Mouse (Mus musculus) cerebellum, adult (tissue): Measurements from ENCODE around the gene Ngb.

Experiments used
- ATAC-seq: cut with Nextera tagmentation; 2 replicates; pipeline ENCODE4 v1.9.2; 2017; ENCODE audit warnings: mild to moderate bottlenecking, moderate library complexity, mixed read lengths; ENCODE audit not compliant: insufficient number of reproducible peaks, low FRiP score, low TSS enrichment

The Ngb gene

DNA sequence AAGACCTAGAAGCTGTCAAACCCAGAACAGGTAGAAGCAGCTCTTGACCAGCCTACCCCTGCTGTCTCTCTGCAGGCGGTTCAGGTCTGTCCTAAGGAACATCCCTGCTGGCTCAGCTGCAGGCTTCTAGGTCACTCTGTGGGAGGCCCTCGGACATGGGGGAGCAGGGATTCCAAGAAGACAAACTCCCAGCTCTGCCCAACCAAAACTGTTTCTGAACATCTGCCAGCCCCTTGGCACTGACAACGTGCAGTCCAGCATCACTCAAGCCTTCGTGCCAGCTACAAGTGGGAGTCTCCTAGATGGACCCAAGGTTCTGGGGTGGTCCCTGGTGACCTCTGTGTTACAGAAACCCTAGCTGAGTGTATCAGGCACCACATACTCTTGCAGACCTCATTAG is 9.1 kb downstream of the Ngb start:
- ATAC-seq = no peak

DNA sequence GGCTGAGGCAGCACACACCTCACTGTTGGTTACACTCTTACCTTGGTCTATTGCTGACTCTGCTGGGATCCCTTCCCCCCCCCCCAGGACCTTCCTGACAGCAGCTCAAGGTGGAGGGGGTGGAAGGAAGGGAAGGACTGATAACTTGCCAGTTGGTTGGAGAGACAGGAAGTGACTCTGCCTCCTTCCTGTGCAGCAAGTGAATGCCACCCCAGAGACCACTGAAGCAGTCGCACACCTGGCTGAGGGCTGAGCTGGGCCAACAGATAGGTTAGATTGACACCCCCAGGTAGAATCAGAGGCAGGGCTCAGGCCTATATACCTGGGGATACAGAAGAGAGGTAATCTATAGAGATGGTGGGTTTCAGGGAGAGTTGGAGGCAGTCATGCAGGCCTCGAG is 10.4 kb downstream of the Ngb start:
- no peak for ATAC-seq

DNA sequence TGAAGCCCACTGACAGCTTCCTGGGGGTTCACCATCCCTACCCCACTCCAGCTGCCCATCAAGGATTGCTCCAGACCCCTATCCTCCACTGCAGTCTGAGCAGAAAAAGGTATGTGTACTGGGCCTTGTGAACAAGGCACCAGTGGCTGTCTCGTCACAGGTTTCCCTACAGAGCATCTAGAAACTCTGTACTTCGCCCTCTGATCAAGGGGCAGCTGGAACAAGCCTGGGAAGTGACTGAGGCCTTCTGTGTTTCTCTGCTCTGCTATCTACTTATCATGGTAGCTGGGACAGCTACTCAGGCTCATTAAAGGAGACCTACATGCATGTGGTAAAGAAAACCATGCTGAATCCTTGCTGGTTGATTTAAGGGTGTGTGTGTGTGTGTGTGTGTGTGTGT is 12.6 kb downstream of the Ngb start:
- ATAC-seq = no peak

DNA sequence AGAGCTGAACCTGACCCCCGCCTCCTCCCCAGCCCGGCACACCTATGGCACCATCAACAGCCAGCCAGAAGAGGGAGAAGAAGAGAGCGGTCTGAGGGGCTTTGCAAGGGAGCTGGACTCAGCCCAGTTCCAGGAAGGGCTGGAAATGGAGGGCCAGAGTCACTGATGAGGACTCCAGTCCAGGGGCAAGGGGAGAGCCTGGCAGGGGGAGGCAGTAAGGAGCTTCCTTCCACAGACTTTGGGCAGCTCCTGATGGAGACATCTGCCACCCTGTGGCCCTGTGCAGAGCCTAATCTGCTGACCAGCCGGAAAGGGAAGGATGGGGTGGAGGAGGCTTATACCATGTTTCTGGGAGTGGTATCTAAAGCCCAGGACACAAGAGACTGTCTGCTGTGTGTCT is 13.1 kb downstream of the Ngb start:
- ATAC-seq = no peak

DNA sequence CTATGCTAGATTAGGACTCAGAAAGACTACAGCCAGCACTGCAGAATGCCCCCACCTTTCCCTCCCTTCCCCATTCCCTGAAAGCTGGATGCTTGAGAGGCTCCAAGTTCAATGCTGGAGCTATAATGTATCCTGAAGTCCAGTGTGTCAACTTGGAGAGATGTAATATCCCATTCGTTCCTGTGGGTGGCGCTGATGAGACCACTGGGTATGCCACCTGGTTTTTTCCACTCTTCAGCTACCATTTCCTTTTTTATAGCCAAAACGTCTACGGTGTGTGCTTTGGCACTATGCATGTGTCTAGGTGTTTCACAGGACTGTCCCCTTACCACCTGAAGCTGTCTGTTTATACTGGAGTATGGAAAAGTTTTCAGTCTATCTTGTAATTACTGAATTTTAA is 14.0 kb downstream of the Ngb start:
- no peak for ATAC-seq

DNA sequence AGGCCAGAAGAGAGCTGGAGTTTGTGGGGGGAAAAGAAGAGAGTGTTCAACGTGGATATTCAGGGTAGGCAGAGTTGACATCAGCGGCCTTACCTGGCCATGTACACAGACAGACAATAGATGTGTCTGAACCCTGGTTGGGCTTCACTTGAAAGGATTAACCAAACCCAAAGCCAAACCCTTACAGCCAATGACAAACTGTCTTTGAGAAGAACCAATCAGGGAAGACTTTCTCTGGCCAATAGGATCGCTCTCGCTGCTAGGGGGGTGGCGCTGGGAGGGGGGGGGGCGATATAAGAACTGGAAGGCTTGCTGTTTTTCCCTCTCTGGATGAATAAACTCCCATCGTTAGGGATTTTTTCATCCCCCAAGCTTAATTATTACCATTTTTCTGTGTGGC is 15.1 kb downstream of the Ngb start:
- no peak for ATAC-seq

DNA sequence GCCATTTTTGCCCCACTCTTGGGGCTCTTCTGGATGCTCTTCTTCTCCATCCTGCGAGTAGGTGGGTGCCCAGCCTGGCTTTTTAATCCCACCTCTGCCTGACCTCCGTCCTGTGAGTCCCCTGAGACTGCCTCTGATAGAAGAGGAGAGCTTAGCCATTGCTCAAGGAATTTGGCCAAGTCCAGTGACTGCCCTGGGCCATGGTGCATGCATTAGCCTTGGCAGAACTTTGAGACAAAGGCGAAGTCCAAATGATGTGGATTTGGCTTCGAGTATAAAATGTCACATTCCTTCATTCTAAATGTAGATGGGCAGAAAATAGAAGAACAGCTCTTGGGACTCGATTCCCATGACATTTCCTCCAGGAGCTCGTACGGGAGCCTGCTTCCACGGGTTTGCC is 19.5 kb downstream of the Ngb start:
- ATAC-seq = no peak

DNA sequence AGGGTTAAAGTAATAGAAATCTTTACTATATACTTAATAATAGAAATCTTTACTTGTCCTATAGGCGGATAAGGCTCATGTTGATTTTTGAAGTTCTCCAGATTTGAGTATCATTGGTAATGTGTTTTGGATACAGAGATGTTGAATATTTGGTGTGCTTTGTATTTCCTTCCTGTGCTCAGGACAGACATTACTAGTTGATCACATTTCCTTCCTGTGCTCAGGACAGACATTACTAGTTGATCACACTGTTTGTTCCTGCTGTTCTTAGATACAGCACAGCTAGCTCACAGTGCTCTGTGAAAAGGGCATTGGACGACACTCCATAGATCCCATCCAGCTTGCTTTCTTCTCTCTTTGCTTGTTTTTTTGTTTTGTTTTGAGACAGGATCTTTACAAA is 25.7 kb downstream of the Ngb start:
- ATAC-seq = no peak

DNA sequence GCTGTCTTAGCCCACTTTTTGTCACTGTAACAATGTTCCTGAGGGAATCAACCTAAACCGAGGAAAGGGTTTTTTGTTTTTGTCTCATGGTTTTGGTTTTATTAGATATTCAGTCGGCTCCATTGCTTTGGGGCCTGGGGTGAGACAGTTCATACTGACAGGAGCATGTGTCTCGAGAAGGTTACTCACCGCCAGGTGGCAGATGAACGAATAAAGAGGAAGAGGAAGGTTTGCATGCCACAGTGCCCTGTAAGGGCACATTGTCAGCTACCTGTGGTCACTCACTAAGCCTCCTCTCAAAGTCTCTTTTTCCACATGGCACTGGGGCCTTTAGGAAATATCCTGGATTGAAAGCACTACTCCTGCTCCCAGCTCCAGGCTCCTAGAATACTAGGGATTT is 31.8 kb downstream of the Ngb start:
- ATAC-seq = no peak

DNA sequence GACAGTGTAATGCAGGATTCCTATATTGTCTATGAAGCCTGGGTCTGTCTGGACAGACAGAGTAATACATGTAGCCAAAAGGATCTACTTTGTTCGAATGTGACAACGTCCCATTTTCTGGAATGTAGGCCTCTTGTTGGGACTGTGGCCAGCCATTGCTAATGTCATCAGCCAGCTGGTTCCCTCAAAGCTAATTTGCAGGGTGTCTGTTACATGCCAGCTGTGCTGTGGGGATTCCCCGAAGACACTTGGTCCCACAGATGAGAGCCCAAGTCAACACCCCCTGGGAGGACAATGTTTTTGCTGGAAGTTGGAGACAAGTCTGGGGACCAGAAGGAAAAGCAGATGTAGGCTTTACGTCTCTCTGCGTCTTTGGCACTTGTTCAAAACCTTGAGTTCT is 35.9 kb downstream of the Ngb start:
- no peak for ATAC-seq

DNA sequence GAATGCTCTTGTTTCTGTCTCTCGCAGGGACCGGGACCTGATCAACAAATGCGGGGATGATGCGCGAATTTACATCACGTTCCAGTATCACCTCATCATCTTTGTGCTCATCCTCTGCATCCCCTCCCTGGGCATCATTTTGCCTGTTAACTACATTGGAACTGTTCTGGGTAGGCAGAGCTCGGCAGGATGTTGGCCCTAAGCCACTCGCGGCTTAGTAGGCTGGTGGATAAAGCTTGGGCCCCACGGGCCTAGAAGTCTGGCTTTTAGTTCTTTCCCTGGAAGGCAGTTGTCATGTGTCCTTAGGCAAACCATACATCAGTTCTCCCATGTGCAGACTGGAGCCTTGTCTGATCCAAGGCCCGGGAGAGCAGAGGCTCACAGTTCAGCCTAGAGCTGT is 36.9 kb downstream of the Ngb start:
- ATAC-seq = peak; percentile 39; the same call in 1 of the 2 replicates

DNA sequence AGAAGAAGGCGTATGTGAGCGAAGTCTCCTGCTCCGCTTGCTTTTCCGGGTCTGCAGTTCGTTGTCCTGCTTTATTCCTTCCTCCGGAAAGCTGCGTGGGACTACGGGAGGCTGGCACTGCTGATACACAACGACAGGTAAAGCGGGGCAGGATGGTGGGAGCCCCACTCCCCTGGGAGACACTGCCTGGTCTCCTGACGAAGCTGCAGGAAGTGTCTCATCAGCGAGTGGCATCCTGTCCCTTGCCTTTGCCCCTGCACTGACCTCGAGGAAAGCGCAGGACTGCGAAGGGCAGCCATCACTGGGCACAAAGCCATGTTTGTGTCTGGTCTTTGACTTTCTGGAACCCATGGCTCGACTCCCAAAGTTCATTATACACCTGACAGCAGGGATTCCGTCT is 45.3 kb downstream of the Ngb start:
- ATAC-seq = no peak

DNA sequence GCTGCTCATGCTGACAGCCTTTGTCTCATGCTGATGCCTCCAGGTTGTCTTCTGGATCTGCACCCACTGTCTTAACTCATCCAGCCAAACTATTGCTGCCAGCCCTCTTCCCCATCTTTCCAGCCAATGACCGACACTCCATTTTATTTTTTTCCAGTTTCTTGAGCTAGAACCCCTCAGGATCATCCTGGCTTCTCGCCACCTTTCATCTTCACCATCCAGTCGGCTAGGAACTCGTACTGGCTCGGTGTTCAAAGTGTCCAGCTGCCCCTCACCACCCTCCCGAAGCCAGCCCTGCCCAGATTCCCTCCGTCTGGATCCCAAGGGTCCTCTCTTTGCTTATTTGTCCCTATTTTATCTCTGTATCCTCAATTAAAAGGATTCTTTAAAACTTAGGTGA is 47.5 kb downstream of the Ngb start:
- no peak for ATAC-seq

DNA sequence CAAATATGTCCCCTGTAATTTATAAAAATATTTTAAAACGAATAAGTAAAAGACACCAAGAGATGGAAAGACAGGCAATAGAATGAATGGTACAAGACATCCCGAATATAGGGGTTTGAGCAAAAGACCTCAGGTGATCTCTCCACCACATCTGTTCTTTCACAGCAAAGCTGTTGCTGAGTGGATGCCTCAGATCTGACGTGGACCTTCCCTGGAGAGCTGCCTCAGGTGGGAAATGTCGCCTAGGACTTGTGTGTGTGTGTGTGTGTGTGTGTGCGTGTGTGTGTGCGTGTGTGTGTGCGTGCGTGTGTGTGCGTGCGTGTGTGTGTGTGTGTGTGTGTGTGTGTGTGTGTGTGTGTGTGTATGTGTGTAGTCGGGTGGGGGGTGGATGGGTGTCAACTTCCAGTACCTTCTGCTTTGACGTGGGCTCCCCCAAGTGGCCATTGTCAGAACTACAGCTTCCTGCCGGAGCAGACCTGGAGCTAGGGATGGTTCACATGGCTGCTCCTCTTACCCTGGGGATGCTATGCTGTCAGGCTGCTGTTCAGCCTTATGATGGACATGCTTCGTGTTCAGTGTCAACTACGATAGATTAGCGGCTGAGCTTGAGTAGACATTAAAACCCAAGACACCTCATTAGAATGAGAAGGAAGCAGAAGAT is 49.5 kb downstream of the Ngb start:
- 0 out of 2 replicates have a peak, but pooled peaks have one; percentile 22 for ATAC-seq

DNA sequence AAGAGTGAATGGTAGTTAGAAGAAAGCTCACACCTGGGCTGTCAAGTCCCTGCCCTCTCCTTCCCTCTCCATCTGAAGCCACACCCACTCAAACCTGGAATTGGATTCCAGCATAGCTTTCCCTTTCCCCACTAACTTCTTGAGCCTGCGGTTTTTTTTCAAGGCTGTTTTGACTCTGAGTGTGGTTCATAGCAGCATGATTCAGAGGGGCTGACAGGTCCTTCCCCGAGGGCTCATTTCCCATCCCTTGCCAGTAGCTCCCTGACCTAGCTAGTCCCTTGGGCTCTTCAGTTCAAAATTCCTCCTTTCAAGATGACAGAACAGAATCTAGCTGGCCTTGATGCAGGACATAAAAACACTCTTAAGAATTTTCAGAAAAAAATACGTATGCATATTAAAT is 54.8 kb downstream of the Ngb start:
- no peak for ATAC-seq
